Mouse (Mus musculus): ENCODE results near the gene Mpp6.

The Mpp6 gene

GRCm38 (mm10) chr6:50149378-50149777 lies 39.3 kb downstream of the Mpp6 start:
- no peak for DNase-seq (ENCODE audit: low read depth, low spot score)

- no peak for DNase-seq (ENCODE audit: low read depth, low spot score)
These were observed 49.8 kb downstream of the Mpp6 start for GRCm38 (mm10) chr6:50159842-50160241.

GRCm38 (mm10) chr6:50163013-50163412 lies 53.0 kb downstream of the Mpp6 start:
- DNase-seq (ENCODE audit: low read depth, low spot score), result no peak

- DNase-seq (ENCODE audit: low read depth, low spot score), result peak; percentile 85
These were observed 58.8 kb downstream of the Mpp6 start for GRCm38 (mm10) chr6:50168821-50169220.

- no peak for DNase-seq (ENCODE audit: low read depth, low spot score)
These were observed 59.7 kb downstream of the Mpp6 start for GRCm38 (mm10) chr6:50169771-50170170.

GRCm38 (mm10) chr6:50175736-50176135 lies 65.7 kb downstream of the Mpp6 start:
- no peak for DNase-seq (ENCODE audit: low read depth, low spot score)

GRCm38 (mm10) chr6:50180189-50180588 lies 70.1 kb downstream of the Mpp6 start:
- DNase-seq (ENCODE audit: low read depth, low spot score), result no peak

- DNase-seq (ENCODE audit: low read depth, low spot score), result no peak
These were observed 77.9 kb downstream of the Mpp6 start for GRCm38 (mm10) chr6:50187955-50188354.

GRCm38 (mm10) chr6:50189376-50189775 lies 79.3 kb downstream of the Mpp6 start:
- no peak for DNase-seq (ENCODE audit: low read depth, low spot score)

GRCm38 (mm10) chr6:50191605-50192004 lies 81.6 kb downstream of the Mpp6 start:
- DNase-seq (ENCODE audit: low read depth, low spot score), result no peak

GRCm38 (mm10) chr6:50192169-50192568 lies 82.1 kb downstream of the Mpp6 start:
- no peak for DNase-seq (ENCODE audit: low read depth, low spot score)

- no peak for DNase-seq (ENCODE audit: low read depth, low spot score)
These were observed 82.8 kb downstream of the Mpp6 start for GRCm38 (mm10) chr6:50192822-50193221.

GRCm38 (mm10) chr6:50193851-50194250 lies 83.8 kb downstream of the Mpp6 start:
- DNase-seq (ENCODE audit: low read depth, low spot score), result no peak

GRCm38 (mm10) chr6:50204356-50204755 lies 94.3 kb downstream of the Mpp6 start:
- no peak for DNase-seq (ENCODE audit: low read depth, low spot score)

GRCm38 (mm10) chr6:50205093-50205492 lies 95.1 kb downstream of the Mpp6 start:
- DNase-seq (ENCODE audit: low read depth, low spot score), result no peak

GRCm38 (mm10) chr6:50214711-50215372 lies 104.8 kb downstream of the Mpp6 start:
- DNase-seq (ENCODE audit: low read depth, low spot score), result no peak

- DNase-seq (ENCODE audit: low read depth, low spot score), result no peak
These were observed 105.3 kb downstream of the Mpp6 start for GRCm38 (mm10) chr6:50215373-50215745.

- no peak for DNase-seq (ENCODE audit: low read depth, low spot score)
These were observed 105.9 kb downstream of the Mpp6 start for GRCm38 (mm10) chr6:50215986-50216385.

- no peak for DNase-seq (ENCODE audit: low read depth, low spot score)
These were observed 108.6 kb downstream of the Mpp6 start for GRCm38 (mm10) chr6:50218628-50219027.

- no peak for DNase-seq (ENCODE audit: low read depth, low spot score)
These were observed 109.0 kb downstream of the Mpp6 start for GRCm38 (mm10) chr6:50219066-50219465.

- peak; percentile 47 for DNase-seq (ENCODE audit: low read depth, low spot score)
These were observed 110.8 kb downstream of the Mpp6 start for GRCm38 (mm10) chr6:50220863-50221262.

- DNase-seq (ENCODE audit: low read depth, low spot score), result no peak
These were observed 112.3 kb downstream of the Mpp6 start for GRCm38 (mm10) chr6:50222351-50222750.

- DNase-seq (ENCODE audit: low read depth, low spot score), result no peak
These were observed 112.9 kb downstream of the Mpp6 start for GRCm38 (mm10) chr6:50222986-50223385.

- no peak for DNase-seq (ENCODE audit: low read depth, low spot score)
These were observed 113.6 kb downstream of the Mpp6 start for GRCm38 (mm10) chr6:50223606-50224005.
